Mouse (Mus musculus): ENCODE measurements at regions not wholly inside any gene's neighbourhood (a gene's known extent, or its start where the extent isn't known, plus 50 kb on each side); places are given as distances from the start of the nearest gene placed in this dataset.

DNA sequence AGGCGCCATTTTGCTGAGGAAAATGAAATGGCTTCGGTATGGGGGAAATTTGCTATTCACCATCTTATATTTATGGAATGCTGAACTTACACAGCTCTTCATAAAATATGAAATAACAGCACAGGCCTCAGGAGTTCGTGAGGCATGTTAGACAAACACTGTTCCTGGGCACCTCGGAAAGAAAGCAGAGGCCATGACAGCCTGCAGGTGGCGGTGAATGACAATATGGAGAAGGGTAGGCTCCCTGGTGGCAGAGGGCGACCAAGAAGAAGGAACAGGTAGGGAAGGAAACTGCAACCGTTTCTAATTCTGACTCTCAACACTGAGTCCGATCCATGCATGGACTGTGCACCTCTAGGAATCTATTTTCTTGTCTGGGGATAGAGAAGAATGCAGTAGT is 553.6 kb upstream of the Tmpo start:
- no peak for DNase-seq (ENCODE audit: low spot score in 2 of 2)

DNA sequence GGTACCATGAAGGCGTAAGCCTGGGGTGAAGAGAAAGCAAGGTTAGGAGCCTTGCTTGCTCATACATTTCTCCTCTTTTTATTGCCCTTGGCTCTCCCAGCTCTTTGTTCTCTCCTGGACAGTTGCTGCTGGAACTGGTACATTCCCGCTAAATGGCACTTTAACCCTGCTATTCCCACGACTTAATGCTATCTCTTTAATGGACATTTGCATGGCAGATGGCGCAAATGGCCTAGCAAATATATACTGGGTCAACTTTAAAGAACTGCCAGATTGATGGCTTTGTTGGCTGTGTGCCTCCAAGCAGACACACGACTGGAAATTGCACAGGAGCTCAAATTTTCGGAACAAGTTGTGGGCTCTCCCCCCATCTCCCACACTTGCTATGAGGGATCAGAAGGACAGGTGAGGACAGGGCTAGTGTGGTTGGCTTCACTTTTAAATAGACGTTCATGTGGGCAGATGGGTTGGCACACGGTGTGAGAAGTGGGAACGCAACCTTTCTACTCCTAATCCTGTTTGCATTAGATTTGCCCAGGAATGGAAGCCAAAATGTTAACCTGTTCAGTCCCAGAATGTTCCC is 551.0 kb upstream of the Tmpo start:
- no peak for DNase-seq (ENCODE audit: low spot score in 2 of 2)

DNA sequence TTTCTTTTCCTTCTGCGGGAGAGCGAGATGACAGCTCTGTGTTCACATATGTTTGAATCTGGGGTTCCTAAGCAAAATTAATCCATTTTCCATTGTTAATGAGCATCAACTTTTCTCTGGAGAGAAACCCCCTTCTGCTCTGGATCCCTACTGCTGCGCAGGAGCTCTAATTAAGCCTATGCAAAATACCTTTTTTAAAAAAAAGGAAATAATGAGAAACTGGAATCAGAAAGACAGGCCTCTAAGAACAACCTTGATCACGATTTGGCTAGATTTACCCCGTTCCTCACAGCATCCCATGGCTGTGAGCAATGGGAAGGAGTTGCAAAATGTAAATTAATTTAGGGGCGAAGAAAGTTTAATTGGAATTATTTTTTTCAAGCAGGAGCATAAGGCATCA is 548.9 kb upstream of the Tmpo start:
- no peak for DNase-seq (ENCODE audit: low spot score in 2 of 2)

DNA sequence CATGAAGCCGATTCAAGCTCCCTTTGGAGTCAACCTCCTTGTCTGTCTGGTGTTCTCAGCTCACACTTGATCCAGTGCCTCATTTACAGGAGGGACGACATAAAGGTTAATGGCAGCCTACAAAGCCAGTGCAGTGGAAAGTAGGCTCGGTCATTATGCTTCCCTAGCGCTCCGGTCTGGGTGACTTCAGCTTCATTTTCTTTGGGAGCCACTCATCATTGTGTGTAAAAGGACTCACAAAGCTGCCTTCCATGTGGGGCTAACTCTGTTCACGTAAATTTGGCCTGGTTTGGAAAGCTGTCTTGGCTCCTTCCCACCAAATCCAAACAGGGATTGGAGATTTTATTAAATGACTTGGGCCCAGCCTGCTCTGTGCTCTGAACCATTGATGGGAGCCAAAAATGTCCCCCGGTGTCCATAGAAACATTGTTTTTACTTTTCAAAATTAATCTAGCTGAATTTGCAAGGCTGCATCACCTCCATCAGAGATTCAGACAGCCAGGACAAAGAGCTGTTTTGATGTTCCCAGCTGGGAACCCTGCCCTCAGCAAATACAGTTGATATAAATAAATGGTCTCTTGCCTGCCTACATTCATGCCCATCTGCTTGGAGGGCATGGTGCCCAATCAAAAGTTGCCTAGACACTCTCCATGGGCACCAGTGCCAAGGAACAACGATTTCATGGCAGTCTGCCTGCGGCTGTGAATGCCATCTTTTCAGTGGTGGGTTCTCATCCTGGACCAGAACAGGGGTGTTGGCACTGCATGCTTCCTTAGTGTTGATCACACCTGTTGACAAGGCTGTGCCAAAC is 538.7 kb upstream of the Tmpo start:
- DNase-seq (ENCODE audit: low spot score in 2 of 2): peak; percentile 80 to 91

DNA sequence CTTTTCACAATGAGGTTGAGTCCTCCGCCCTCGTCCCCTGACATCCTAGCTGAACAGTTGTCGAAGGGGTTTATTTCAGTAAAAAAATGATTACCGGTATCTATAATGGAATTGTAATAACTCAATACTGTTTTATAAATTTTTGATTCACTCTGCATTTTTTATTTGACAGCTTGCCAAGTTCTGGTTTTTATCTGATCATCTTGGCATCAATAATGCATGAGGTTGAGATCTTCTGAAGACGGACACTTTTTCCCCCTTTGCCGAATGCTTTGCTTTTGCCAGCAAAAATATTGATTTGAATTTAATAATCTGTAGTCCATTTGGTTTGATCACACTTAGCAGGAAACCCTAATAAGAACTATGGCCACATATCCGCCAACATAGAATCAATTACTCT is 535.5 kb upstream of the Tmpo start:
- no peak for DNase-seq (ENCODE audit: low spot score in 2 of 2)

DNA sequence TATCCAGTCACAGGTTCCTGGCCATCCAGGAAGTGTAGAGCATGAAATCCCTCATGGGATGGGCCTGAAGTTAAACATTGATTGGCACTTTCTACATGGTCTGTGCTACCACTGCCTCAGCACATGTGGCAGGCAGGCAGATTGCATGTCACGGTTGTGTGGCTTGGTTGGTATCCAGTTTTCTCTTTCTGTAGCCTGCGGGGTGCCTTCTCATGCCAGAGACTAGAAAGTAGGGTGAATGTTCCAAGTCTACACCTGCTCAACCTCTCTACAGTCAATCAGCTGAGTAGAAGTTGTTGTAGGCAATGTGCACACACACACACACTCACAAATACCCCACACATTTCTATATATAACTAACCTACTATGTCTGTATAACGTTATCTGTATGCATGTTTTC is 533.5 kb upstream of the Tmpo start:
- DNase-seq (ENCODE audit: low spot score in 2 of 2): no peak

DNA sequence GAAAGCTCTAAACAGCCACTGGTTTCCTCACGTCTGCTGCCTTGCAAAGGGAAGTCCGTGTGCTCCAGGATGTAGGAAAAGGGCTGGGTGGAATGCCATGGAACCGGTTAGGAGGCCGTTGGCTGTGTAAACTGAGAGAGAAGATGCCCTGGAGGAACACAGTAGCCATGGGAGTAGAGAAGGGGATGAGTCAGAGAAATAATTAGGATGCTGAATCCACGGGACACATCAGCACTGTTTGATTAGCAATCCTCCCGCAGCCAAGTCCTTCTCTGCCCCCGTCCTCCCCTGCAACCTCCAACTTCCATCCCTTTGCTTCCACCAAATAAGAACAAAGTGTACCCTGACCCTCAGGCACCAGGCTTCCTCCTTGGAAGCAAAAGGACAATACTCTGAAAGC is 532.4 kb upstream of the Tmpo start:
- no peak for DNase-seq (ENCODE audit: low spot score in 2 of 2)

DNA sequence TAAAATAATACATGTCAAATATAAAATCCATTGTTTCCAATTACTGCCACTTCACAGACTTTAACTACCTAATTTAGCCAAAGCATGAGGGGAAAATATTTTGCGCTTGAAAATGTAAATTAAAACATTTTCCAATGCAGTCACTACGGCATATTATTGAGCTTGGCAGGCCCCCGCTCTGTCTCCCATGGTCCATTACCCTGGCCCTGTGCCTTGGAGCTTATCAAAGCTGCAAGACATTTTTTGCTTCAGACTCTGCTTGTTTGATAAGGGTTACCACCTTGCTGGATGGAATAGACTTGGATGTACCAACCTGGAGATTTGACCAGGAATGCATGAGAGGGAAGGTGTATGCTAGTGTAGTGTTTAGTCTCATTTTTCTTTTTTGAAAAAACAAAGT is 525.7 kb upstream of the Tmpo start:
- DNase-seq (ENCODE audit: low spot score in 2 of 2): no peak

DNA sequence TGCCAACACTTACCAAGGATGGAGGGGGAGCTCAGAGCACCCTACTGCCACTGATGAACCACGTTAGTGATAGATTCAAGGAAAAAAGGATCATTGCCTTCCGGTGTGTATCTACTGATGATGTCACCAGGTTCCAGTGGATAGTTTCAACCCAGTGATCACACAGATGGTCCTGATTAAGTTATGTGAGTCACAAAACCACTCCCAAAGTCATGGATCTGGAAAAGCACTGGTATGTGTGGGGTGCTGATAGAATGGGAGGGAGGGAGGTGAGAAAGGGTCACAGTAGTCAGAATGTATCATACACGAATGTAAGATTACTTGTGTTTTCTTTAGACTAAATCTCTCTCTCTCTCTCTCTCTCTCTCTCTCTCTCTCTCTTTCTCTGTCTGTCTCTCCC is 523.6 kb upstream of the Tmpo start:
- no peak for DNase-seq (ENCODE audit: low spot score in 2 of 2)

DNA sequence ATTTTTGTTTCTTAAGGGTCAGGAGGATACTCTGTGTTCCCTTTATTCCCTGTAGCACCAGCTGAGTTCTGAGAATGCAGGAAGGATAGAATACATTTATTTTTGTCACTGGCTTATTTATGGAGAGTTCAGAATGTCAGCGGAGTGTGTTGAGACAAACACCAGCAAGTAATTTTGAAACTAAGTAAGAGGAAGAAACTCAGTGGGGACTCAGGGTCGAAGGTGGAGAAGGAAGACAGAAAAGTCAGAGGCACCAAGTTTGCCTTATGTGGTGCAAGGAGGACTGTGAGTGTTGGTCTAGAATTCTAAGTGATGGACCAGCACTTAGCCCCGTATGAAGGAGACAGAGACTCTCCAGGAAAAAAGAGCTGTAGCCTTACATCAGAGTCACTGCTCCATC is 520.7 kb upstream of the Tmpo start:
- DNase-seq (ENCODE audit: low spot score in 2 of 2): no peak

DNA sequence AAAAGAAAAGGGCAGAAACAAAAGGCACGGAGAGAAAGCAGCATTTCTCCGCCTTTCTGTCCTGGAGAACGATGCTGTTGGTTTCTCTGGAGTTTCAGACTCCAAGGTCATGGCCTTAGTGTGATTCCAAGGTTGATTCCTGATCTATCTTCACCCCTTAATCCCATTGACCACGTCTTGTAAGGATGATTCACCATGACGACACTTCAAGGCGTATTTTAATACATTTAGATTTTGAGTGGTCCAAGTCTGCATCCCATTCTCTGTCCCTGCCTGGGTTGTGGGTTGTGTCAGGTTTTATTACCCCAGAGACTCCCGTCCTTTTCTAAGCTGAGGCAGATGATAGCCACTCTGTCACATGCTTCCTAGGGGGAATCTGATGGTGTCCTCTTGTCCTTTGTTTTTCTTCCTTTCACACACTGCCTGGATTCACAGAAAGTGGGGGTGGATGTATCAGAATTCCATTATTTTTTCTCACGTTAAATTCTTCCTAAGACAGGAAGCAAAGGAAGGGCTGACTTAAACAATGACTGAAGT is 505.0 kb upstream of the Tmpo start:
- no peak for DNase-seq (ENCODE audit: low spot score in 2 of 2)

DNA sequence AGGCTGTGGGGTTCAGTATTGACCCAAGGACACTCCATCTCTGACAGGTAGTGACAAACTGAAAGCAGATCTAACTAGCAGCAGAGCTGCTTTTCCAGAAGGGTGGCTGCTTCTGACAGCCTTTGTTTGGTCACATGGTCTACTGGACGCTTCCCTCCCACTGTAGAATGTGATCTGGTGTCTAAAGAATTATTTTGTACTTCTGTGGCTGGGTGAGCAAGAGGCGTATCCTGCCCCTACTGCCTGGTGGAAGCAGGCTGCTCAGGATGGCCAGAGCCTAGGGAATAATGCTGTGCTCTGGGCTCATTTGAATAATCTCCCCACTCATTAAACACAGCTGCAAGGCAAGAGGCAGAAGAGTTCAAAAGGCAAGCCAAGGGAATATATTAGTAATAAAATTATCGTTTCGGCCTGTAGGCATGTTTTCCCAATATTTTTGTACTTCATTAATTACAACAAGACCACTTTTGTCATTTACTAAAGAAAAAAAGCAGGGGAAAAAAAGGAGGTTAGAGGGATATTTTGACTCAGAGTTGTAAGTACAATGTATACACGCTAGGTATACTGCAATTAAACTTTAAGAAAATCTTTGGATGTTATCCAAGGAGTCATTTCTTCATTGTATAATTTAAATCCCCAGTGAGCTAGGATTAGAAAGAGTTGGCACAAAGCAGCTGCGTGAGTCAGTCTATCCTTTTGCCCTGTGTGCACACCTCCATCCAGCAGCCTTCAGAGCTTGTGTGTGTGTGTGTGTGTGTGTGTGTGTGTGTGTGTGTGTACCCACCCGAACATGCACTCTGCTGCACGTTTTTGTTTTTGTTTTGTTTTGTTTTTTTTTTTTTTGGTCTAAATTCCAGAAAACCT is 504.3 kb upstream of the Tmpo start:
- no peak for DNase-seq (ENCODE audit: low spot score in 2 of 2)

DNA sequence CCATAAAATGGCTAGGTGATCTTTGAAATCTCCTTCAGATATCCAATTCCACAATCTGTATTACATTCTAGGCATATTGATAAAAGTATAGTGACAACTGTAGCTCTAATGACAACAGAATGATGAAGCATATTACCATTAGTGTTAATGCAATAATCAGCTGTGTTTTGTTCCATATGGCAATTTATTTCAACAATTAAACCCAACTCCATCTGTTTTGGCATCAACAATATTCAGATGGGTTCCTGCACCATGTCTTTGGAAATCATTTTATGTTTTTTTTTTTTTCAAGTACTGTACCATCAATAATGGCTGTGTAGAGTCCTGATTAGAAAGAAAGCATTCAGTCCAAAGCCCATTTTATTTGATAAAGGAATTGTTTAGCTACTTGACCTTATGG is 498.5 kb upstream of the Tmpo start:
- DNase-seq (ENCODE audit: low spot score in 2 of 2): no peak

DNA sequence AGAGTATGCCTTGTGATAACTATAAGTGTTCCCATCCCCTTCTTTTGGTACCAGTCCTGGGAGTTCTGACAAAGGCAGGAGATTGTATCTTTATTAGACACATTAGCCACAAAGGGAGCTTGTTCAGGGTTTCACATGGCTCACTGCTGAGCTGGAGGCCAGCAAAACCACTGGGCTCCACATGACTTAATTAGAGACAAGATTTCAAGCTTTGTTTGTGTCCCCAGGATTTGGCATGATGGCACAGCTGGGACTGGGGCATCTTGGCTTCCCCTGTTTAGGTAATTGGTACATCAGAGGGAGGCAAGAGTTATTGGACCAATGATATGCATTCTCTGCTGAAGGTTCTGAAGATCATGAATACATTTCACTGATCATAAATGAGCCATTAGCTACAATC is 456.8 kb upstream of the Tmpo start:
- no peak for DNase-seq (ENCODE audit: low spot score in 2 of 2)

DNA sequence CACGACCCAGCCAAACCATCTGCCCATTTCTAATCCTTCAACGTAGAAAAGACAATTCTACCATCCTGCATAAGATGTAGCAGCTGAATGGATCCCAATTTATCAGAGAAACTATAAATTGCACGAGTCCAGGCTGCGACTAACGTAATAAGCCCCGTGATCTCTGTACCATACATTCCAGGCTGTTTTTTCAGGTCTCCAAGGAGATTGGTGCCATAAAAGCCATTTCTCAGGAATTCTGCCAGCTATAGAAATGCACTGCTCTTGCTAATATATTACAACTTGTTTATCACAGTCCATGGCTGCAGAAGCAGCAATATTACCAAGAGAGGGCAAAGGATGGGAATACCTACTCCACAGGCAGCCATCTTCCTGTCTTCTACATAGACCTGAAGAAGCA is 447.6 kb upstream of the Tmpo start:
- no peak for DNase-seq (ENCODE audit: low spot score in 2 of 2)

DNA sequence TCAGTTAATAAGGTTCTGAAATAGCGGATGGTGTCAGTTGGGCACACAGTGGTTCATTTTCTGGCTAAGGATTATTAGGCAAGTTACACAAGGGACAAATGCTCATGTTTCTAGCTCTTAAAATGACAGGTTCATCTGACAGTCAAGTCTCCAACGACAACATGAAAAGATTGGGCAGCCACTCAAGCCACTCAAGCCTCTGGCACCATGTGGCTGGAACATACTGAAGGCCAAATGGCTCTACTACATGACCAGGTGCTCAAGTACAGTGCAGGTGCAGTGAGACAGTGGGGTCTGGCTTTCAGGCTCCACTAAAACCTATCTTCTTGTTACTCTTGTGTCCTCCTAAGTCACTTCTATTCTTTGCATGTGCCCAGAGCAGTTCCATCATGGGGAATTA is 441.2 kb upstream of the Tmpo start:
- DNase-seq (ENCODE audit: low spot score in 2 of 2): no peak

DNA sequence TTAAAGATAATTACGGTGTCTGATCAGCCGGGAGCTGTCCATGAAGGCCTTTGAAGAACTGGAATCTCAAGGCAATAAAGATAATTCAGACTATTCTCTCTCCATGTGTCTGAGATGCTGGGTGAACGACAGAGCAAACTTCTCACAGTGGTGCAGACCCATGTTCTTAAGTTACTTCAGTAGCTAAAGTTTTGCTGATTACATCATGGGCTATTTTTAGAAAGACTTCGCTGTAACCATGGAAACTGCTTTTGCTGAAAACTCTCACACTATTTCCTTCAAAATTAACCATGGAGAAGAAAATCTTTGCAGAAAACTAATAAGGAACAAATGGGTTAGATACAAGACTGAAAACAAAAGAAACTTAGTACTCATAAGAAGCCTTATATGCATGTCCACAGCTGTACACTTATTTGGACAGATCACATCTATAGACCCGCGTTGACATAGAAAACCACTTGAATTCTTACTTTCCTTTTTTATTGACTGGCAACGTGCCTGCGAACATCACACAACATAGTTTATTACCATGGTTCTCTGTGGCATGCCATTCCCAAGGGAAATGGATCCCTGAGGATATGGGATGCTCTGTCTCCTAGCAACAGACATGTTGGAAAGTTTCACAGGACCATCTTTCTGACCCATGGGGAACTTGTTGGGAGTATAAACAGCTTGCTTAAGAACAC is 432.8 kb upstream of the Tmpo start:
- no peak for DNase-seq (ENCODE audit: low spot score in 2 of 2)

DNA sequence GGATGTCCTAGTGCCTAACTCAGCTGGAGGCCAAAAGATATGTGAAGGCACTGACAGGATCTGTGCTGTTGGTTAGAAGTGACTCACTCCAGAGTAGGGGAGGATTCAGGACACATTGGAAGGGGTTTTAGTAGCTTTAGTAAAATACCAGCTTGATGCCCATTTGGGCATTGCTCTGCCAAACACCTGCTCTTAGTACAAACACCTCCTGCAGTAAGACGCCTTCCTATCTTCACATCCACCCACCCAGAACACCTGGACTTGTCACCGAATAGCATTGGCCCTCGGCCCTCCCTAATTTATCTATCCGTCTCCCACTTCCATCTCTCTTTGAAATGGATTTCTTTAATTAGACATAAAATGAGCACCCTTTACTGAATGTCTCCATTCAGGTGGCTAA is 430.9 kb upstream of the Tmpo start:
- no peak for DNase-seq (ENCODE audit: low spot score in 2 of 2)

DNA sequence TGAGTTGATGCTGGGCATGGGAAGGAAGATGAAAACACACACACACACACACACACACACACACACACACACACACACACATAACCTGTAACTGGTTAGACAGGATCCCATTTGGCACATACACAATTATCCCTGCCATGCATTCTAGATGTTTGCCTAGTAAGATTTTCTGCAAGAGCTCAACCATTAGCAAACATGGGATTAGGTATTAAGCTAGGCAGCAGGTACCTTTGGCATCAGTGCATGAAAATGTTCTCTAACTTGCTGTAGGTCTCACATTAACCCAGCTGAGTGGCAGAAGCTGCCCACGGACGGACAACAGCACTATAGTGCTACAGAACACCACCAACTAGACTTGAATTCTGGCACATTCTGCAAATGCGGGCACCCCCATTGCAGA is 413.8 kb upstream of the Tmpo start:
- no peak for DNase-seq (ENCODE audit: low spot score in 2 of 2)

DNA sequence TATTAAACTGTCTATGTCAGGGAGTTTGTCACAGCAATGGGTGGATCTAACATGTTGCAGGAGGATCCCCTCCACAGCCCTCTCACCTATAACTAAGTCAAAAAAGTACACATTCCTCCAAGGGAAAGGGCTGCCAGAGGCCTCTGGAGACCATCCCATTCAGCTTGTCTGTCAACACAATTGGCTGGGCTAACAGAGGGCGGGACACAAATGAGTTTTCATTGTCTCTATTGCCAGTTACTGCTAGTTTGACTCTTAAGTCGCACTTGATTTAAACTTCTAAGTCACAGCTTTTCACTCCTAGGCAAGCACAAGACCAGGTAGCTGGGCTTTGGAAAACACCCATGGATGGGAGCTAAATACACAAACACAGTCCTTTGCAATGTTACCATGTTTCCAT is 412.3 kb upstream of the Tmpo start:
- DNase-seq (ENCODE audit: low spot score in 2 of 2): no peak

DNA sequence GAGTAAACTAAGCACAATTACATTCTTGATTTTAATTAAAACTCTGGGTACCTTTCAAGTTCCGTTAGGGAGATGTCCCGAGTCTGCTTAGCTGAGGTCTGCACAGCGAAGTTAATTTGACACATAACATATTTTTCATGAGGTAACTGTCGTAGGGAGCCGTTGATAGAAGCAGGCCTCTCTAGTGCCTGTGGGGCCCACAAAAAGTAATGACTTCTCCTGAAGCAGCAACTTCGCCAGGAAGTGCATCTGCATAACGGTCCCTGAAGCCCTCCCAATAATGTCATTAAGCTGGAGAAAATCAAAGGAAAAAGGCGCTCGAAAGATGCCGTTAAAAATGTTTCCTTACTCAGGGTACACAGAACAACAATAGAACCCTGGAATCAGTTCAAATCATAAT is 410.7 kb upstream of the Tmpo start:
- no peak for DNase-seq (ENCODE audit: low spot score in 2 of 2)

DNA sequence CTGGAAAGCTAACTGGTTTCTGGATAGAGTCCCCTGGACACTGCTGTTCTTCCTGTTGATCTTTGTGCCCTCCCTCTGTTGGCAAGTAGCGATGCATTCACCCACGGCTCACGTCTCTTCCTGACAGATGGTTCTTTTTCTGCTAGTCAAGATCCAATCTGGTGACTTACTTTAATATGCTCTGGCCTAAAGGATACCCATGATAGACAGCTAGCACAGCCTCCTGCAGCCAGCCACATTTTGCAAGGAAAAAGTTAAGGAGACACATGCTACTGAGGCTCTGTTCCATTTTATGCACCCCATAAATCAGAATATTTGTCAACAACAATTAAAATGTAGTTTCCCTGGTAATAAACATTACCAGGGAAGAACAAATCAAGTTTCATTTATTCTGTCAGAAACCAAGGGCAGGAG is 410.3 kb upstream of the Tmpo start:
- no peak for DNase-seq (ENCODE audit: low spot score in 2 of 2)
